Mouse (Mus musculus) neural tube, embryonic 15.5 days (tissue): ENCODE measurements around the gene Olfr1491. TPM values are rescaled to one million over a fixed set of nuclear protein-coding genes. Genes with fewer than 3 reads are reported as not detected.

Source experiments
- ATAC-seq: fragments of 200-750 bp; cut with Nextera tagmentation; 2 replicates; pipeline ENCODE4 v1.8.0; 2017; ENCODE audit warnings: mild to moderate bottlenecking, moderate TSS enrichment, moderate library complexity; ENCODE audit not compliant: low FRiP score
- H3K27ac ChIP-seq: fragments of 300-500 bp; sonication (generic); replicated peaks from 2 replicates; pipeline ENCODE4 v1.5.1; 2015; ENCODE audit warnings: mild to moderate bottlenecking, inconsistent platforms
- H3K27me3 ChIP-seq: fragments of 300-500 bp; sonication (generic); replicated peaks from 2 replicates; pipeline ENCODE4 v1.6.1; 2015; ENCODE audit warnings: inconsistent platforms
- H3K36me3 ChIP-seq: fragments of 300-500 bp; sonication (generic); 2 replicates; pipeline ENCODE4 v1.6.1; 2015; ENCODE audit warnings: inconsistent platforms
- H3K4me1 ChIP-seq: fragments of 300-500 bp; sonication (generic); 2 replicates; pipeline ENCODE4 v1.6.1; 2015; ENCODE audit warnings: inconsistent platforms
- H3K4me2 ChIP-seq: fragments of 300-500 bp; sonication (generic); 2 replicates; pipeline ENCODE4 v1.6.1; 2015; ENCODE audit warnings: inconsistent platforms, mild to moderate bottlenecking, moderate library complexity
- H3K4me3 ChIP-seq: fragments of 300-500 bp; sonication (generic); replicated peaks from 2 replicates; pipeline ENCODE4 v1.5.1; 2015; ENCODE audit warnings: mild to moderate bottlenecking, inconsistent platforms
- H3K9ac ChIP-seq: fragments of 300-500 bp; sonication (generic); replicated peaks from 2 replicates; pipeline ENCODE4 v1.6.1; 2015; ENCODE audit warnings: mild to moderate bottlenecking, inconsistent platforms
- H3K9me3 ChIP-seq: fragments of 300-500 bp; sonication (generic); replicated peaks from 2 replicates; pipeline ENCODE4 v1.6.1; 2016; ENCODE audit warnings: inconsistent platforms
- WGBS: fragments of 180-500 bp; shearing (Covaris S2); methylation state at CpG from one replicate; pipeline ENCODE4 v1.1.7; 2015; ENCODE audit warnings: mixed read lengths; 5-methylcytosine and 5-hydroxymethylcytosine counted together
- polyA plus RNA-seq: library from polyadenylated mRNA; unstranded; fragments of >200 nt; fragmentation: Nextera tagmentation; extraction: Ambion mirVana; gene quantifications from 2 replicates; pipeline ENCODE4 v1.2.1, GENCODE M21; 2015

Gene Olfr1491
- polyA plus RNA-seq: not detected in 2 replicates

DNA sequence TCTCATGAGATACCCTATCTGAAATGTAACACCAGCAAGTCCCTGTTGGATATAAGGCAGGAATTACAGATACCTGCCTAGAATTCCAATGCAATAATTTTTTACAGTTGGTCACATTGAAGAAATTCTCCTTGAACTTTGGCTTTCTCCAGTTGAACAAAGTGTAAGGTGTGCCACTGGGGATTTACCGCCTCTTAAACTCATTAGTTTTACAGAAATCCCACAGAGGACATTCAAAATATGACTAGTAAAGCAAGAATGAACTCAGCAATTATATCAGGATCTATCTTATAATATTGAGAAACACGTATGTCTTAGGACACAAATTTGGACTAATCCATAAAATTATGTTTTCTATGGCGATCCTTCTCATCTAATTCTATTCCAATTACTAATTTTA is at the start of gene Olfr1491:
Gene Olfr1491, plus strand, starts transcription at position 301 of the 400 bp plus-strand sequence.
- WGBS: 79% methylated on average over 3 of the region's 3 CpGs
- H3K27me3 ChIP-seq: no peaks in the 10 kb centered on the region

DNA sequence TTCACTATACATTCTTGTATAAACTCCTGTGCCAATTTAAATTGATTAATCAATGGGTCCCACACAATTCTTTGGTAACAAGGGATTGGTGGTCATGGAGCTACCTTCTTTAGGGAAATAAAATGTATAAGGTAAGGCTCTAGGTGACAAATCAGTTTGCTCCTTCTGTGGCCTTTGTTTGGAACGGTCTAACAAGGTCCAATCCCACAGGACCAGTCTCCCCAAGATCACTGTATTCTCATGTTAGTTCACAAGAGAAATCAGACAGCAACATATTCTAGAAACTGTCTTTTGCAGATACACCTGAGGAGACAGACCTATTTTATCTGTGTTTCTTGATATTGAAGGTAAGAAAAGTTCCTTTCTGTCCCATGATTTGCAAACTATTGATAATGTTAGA is 46.3 kb upstream of the Olfr1491 start, which contains the start of gene Olfr1490:
Gene Olfr1490, plus strand, starts transcription at position 301 of the 400 bp plus-strand sequence.
- H3K27ac ChIP-seq: no peak within 1 kb of the TSS
- 77% methylated on average over 1 of the region's 1 CpGs for WGBS
- no peak within 1 kb of the TSS for H3K4me2 ChIP-seq
- H3K9me3 ChIP-seq: no peaks in the 10 kb centered on the region
- H3K4me1 ChIP-seq: no peaks in the 10 kb centered on the region
- ATAC-seq: no peak
- no peak within 1 kb of the TSS for H3K9ac ChIP-seq
- no peak within 1 kb of the TSS for H3K4me3 ChIP-seq
- no peaks in the 10 kb centered on the region for H3K36me3 ChIP-seq
- no peaks in the 10 kb centered on the region for H3K27me3 ChIP-seq

More for the DNA sequence above, at the start of gene Olfr1491:
- no peak for ATAC-seq
- no peaks in the 10 kb centered on the region for H3K4me1 ChIP-seq
- no peak within 1 kb of the TSS for H3K9ac ChIP-seq
- H3K36me3 ChIP-seq: no peaks in the 10 kb centered on the region
- H3K4me3 ChIP-seq: no peak within 1 kb of the TSS
- no peaks in the 10 kb centered on the region for H3K9me3 ChIP-seq
- H3K27ac ChIP-seq: no peak within 1 kb of the TSS
- no peak within 1 kb of the TSS for H3K4me2 ChIP-seq

DNA sequence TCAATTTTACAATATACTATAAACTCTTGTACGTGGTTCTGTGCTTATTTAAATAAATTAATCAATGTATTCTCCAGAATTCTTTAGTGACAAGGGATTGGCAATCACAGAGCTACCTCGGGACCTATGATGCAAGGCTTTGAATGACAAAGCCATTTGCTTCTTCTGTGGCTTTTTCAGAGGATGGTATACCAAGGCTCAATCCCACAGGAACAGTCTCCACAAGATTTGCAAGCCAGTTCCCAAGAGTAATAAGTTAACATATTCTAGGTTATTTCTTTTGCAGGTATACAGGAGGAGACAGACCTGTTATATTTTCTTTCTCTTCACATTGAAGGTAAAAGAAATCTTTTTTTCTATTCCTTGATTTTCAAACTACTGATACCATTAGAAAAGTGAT is 25.9 kb downstream of the Olfr1491 start, which contains the start of gene Olfr1493-ps1:
Gene Olfr1493-ps1, plus strand, starts transcription at position 301 of the 400 bp plus-strand sequence.
- WGBS: 63% methylated on average over 2 of the region's 2 CpGs
- ATAC-seq: no peak
- H3K9me3 ChIP-seq: peaks cover 4% of the 10 kb centered on the region; the same call in 1 of the 2 replicates
- no peak within 1 kb of the TSS for H3K9ac ChIP-seq
- H3K27me3 ChIP-seq: no peaks in the 10 kb centered on the region
- no peak within 1 kb of the TSS for H3K4me2 ChIP-seq
- no peak within 1 kb of the TSS for H3K27ac ChIP-seq
- no peaks in the 10 kb centered on the region for H3K36me3 ChIP-seq
- H3K4me3 ChIP-seq: no peak within 1 kb of the TSS
- no peaks in the 10 kb centered on the region for H3K4me1 ChIP-seq

DNA sequence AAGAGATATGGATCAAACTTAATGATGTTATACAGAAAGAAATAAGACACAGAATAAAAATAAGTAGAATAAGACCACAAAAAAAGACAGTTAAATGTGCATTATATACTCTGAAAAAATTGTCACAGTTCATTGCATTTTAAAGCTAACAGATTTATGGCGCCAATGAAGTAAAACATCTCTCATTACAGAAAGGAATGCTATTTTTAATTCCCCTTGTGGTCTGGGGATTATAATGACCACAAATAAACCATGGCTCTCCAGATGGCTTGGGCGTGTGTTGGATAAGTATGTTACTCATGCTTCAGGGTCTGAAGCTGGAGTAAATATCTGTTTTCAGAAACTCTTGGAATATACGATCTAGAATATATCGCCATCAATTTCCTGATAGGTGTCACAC is 42.4 kb downstream of the Olfr1491 start, which contains the start of gene Olfr1494:
Gene Olfr1494, plus strand, starts transcription at position 301 of the 400 bp plus-strand sequence.
- Histone ChIP-seq H3K9me3 (no peaks in the 10 kb centered on the region), H3K27me3 (no peaks in the 10 kb centered on the region), H3K27ac (no peak within 1 kb of the TSS), H3K4me3 (no peak within 1 kb of the TSS), H3K9ac (no peak within 1 kb of the TSS), H3K4me1 (no peaks in the 10 kb centered on the region), H3K4me2 (no peak within 1 kb of the TSS), H3K36me3 (no peaks in the 10 kb centered on the region)
- ATAC-seq: no peak
- 94% methylated on average over 4 of the region's 4 CpGs for WGBS

DNA sequence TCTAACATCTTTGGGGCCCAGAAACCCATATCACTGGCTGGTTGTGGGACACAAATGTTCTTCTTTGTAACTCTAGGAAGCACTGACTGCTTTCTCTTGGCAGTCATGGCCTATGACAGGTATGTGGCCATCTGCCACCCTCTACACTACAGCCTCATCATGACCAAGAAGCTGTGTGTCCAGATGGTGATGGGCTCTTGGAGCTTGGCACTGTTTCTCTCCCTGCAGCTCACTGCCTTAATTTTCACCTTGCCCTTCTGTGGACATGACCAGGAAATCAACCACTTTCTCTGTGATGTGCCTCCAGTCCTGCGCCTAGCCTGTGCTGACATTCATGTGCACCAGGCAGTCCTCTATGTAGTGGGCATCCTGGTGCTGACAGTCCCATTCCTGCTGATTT is 52.3 kb downstream of the Olfr1491 start:
- H3K4me2 ChIP-seq: no peak overlapping the region
- no peaks in the 10 kb centered on the region for H3K9me3 ChIP-seq
- H3K4me1 ChIP-seq: no peaks in the 10 kb centered on the region
- H3K27me3 ChIP-seq: no peaks in the 10 kb centered on the region
- no peak overlapping the region for H3K4me3 ChIP-seq
- H3K36me3 ChIP-seq: no peaks in the 10 kb centered on the region
- WGBS: 89% methylated on average over 1 of the region's 1 CpGs
- H3K27ac ChIP-seq: no peak overlapping the region
- H3K9ac ChIP-seq: no peak overlapping the region
- ATAC-seq: no peak

Other genes starting within 250 kb of the Olfr1491 start
- gene Olfr1472, start 241.2 kb upstream of the Olfr1491 start, polyA plus RNA-seq: not detected in 2 replicates
- not detected in 2 replicates for gene Olfr1474, start 227.7 kb upstream of the Olfr1491 start, polyA plus RNA-seq
- gene Olfr1475, start 217.1 kb upstream of the Olfr1491 start, polyA plus RNA-seq: not detected in 2 replicates
- not detected in 2 replicates for gene Olfr1477, start 196.7 kb upstream of the Olfr1491 start, polyA plus RNA-seq
- not detected in 2 replicates for gene Olfr1480, start 169.4 kb upstream of the Olfr1491 start, polyA plus RNA-seq
- not detected in 2 replicates for gene Olfr1484, start 113.8 kb upstream of the Olfr1491 start, polyA plus RNA-seq
- gene Olfr1487, start 79.9 kb upstream of the Olfr1491 start, polyA plus RNA-seq: not detected in 2 replicates
- not detected in 2 replicates for gene Olfr1489, start 65.6 kb upstream of the Olfr1491 start, polyA plus RNA-seq
- not detected in 2 replicates for gene Olfr1490, start 46.2 kb upstream of the Olfr1491 start, polyA plus RNA-seq
- gene Olfr1493-ps1, start 26.0 kb downstream of the Olfr1491 start, polyA plus RNA-seq: not detected in 2 replicates
- not detected in 2 replicates for gene Olfr1494, start 42.5 kb downstream of the Olfr1491 start, polyA plus RNA-seq
- gene Olfr1495, start 67.3 kb downstream of the Olfr1491 start, polyA plus RNA-seq: not detected in 2 replicates
- gene Olfr1496, start 80.6 kb downstream of the Olfr1491 start, polyA plus RNA-seq: not detected in 2 replicates
- gene Olfr1497, start 100.9 kb downstream of the Olfr1491 start, polyA plus RNA-seq: not detected in 2 replicates
- not detected in 2 replicates for gene Olfr1499, start 122.2 kb downstream of the Olfr1491 start, polyA plus RNA-seq
- not detected in 2 replicates for gene Olfr1500, start 133.2 kb downstream of the Olfr1491 start, polyA plus RNA-seq
- gene Olfr1501, start 153.4 kb downstream of the Olfr1491 start, polyA plus RNA-seq: not detected in 2 replicates
- gene Olfr1502, start 164.5 kb downstream of the Olfr1491 start, polyA plus RNA-seq: not detected in 2 replicates
- gene Olfr1504, start 200.7 kb downstream of the Olfr1491 start, polyA plus RNA-seq: not detected in 2 replicates
- gene Olfr1505, start 216.3 kb downstream of the Olfr1491 start, polyA plus RNA-seq: not detected in 2 replicates